Mouse (Mus musculus): ENCODE measurements around the gene Gpr176. TPM values are rescaled to one million over a fixed set of nuclear protein-coding genes. Genes with fewer than 3 reads are reported as not detected.

Gene Gpr176
- total RNA-seq (2015; ENCODE audit: low replicate concordance) (1.4 and 3.4 TPM in 2 replicates), total RNA-seq (2017; ENCODE audit: low replicate concordance) (not detected in 2 replicates)

- ATAC-seq (replicated peaks; ENCODE audit: low FRiP score, poor library complexity, severe bottlenecking) = no peak
Observed at GRCm38 (mm10) chr2:118372901-118373571, at the start of gene Gpr176. Gene Gpr176, minus strand, starts transcription at chr2:118373419.

GRCm38 (mm10) chr2:118422385-118422784, 49.2 kb upstream of the Gpr176 start:
- ATAC-seq (replicated peaks; ENCODE audit: low FRiP score, poor library complexity, severe bottlenecking) = no peak

GRCm38 (mm10) chr2:118421951-118422350, 48.7 kb upstream of the Gpr176 start:
- ATAC-seq (replicated peaks; ENCODE audit: low FRiP score, poor library complexity, severe bottlenecking) = no peak

GRCm38 (mm10) chr2:118418076-118418475, 44.9 kb upstream of the Gpr176 start:
- no peak for ATAC-seq (replicated peaks; ENCODE audit: low FRiP score, poor library complexity, severe bottlenecking)

GRCm38 (mm10) chr2:118415601-118416355, 42.6 kb upstream of the Gpr176 start:
- no peak for ATAC-seq (replicated peaks; ENCODE audit: low FRiP score, poor library complexity, severe bottlenecking)

- no peak for ATAC-seq (replicated peaks; ENCODE audit: low FRiP score, poor library complexity, severe bottlenecking)
Observed at GRCm38 (mm10) chr2:118412821-118413220, 39.6 kb upstream of the Gpr176 start.

GRCm38 (mm10) chr2:118408336-118408895, 35.2 kb upstream of the Gpr176 start:
- ATAC-seq (replicated peaks; ENCODE audit: low FRiP score, poor library complexity, severe bottlenecking) = no peak

GRCm38 (mm10) chr2:118406811-118407210, 33.6 kb upstream of the Gpr176 start:
- no peak for ATAC-seq (replicated peaks; ENCODE audit: low FRiP score, poor library complexity, severe bottlenecking)

- no peak for ATAC-seq (replicated peaks; ENCODE audit: low FRiP score, poor library complexity, severe bottlenecking)
Observed at GRCm38 (mm10) chr2:118405568-118405967, 32.3 kb upstream of the Gpr176 start.

- ATAC-seq (replicated peaks; ENCODE audit: low FRiP score, poor library complexity, severe bottlenecking) = no peak
Observed at GRCm38 (mm10) chr2:118404336-118404735, 31.1 kb upstream of the Gpr176 start.

GRCm38 (mm10) chr2:118401834-118402727, 28.9 kb upstream of the Gpr176 start:
- ATAC-seq (replicated peaks; ENCODE audit: low FRiP score, poor library complexity, severe bottlenecking) = no peak

- ATAC-seq (replicated peaks; ENCODE audit: low FRiP score, poor library complexity, severe bottlenecking) = no peak
Observed at GRCm38 (mm10) chr2:118399751-118400150, 26.5 kb upstream of the Gpr176 start.

GRCm38 (mm10) chr2:118391201-118391600, 18.0 kb upstream of the Gpr176 start:
- no peak for ATAC-seq (replicated peaks; ENCODE audit: low FRiP score, poor library complexity, severe bottlenecking)

GRCm38 (mm10) chr2:118390072-118390471, 16.9 kb upstream of the Gpr176 start:
- ATAC-seq (replicated peaks; ENCODE audit: low FRiP score, poor library complexity, severe bottlenecking) = no peak

- no peak for ATAC-seq (replicated peaks; ENCODE audit: low FRiP score, poor library complexity, severe bottlenecking)
Observed at GRCm38 (mm10) chr2:118389569-118389968, 16.4 kb upstream of the Gpr176 start.

- peak; percentile 97 for ATAC-seq (replicated peaks; ENCODE audit: low FRiP score, poor library complexity, severe bottlenecking)
Observed at GRCm38 (mm10) chr2:118388341-118389335, 15.4 kb upstream of the Gpr176 start, which contains the start of gene Eif2ak4. Gene Eif2ak4, plus strand, starts transcription at chr2:118388618.

- no peak for ATAC-seq (replicated peaks; ENCODE audit: low FRiP score, poor library complexity, severe bottlenecking)
Observed at GRCm38 (mm10) chr2:118383387-118383786, 10.2 kb upstream of the Gpr176 start.

- ATAC-seq (replicated peaks; ENCODE audit: low FRiP score, poor library complexity, severe bottlenecking) = no peak
Observed at GRCm38 (mm10) chr2:118379756-118380155, 6.5 kb upstream of the Gpr176 start.

GRCm38 (mm10) chr2:118375931-118376330, 2.7 kb upstream of the Gpr176 start:
- ATAC-seq (replicated peaks; ENCODE audit: low FRiP score, poor library complexity, severe bottlenecking) = no peak
